Mouse (Mus musculus): Measurements from ENCODE around the gene Trim2.

- TF ChIP-seq POLR2A (IDR thresholded peaks at IDR 0.05; ENCODE audit: control insufficient read depth, low read depth, low read length) (no peak), CTCF (IDR thresholded peaks at IDR 0.05; ENCODE audit: control insufficient read depth, insufficient read depth, insufficient replicate concordance, low read depth, low read length) (no peak)
Measured at GRCm38 (mm10) chr3:84284796-84285195, 21.9 kb downstream of the Trim2 start.

Data from testis, adult 2 months (tissue).